Mouse (Mus musculus): Measurements from ENCODE around the gene Dhx38.

Gene Dhx38

DNA sequence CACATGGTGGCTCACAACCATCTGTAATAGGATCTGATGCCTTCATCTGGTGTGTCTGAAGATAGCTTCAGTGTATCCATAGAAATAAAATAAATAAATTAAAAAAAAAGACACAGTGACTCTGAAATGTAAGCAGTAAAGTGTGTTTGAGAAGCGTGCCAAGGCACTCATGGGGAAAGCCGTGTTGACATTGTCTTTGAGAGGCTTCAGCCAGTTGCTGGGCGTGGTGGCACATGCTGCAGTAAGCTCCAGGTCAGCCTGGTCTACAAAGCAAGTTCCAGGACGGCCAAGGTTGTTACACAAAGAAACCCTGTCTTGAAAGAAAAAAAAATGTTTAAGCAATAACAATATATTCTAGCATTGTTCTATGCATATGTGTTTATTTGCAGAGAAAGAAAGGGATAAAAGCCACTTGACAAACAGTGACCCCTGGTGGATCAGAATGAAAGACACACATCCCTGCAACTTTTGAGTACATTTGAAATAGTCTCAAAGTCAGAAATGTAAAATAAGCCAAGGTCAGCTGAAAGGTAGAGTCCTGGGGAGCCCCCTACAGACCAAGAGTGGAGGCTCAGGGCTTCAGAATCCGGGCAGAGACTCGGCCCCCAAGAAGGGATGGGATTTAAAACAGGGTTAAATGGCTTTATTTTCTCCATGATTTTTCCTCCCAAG, 27.6 kb upstream of the Dhx38 start:
- Histone ChIP-seq H3K27me3 (ENCODE audit: insufficient read depth, low read length) (no peaks in the 10 kb centered on the region), H3K9me3 (ENCODE audit: low read length) (no peaks in the 10 kb centered on the region), H3K4me1 (replicated peaks; ENCODE audit: low read depth, low read length) (peaks cover 32% of the 10 kb centered on the region), H3K4me3 (replicated peaks; ENCODE audit: low read length) (no peak overlapping the region), H3K36me3 (ENCODE audit: insufficient read depth, low read length) (peaks cover 65% of the 10 kb centered on the region)
- no peak for TF ChIP-seq NANOG (IDR thresholded peaks at IDR 0.05; ENCODE audit: borderline replicate concordance, low read length)
- peak; percentile 65 for TF ChIP-seq CTCF (conservative IDR thresholded peaks at IDR 0.05; ENCODE audit: low read length)
- no peak for TF ChIP-seq POU5F1 (IDR thresholded peaks at IDR 0.05; ENCODE audit: borderline replicate concordance, low read length)

DNA sequence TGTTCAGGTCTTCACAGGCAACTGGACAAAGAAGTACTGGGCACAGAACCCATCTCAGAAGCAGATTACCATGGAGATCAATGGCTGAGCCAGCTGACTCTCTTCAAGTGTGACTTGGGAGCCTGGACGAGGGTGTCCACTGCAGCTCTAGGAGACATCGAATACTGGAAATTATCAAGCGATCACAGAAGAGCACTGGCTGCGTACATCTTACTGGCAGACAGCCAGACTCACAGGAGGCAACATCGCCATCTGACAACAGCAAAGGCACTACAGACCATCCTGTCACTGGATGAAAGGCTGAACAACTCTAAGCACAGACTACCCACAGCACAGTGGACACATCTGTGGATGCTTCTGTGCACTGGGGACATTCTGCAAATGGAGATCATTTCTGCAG, 26.5 kb upstream of the Dhx38 start:
- Histone ChIP-seq H3K4me1 (replicated peaks; ENCODE audit: low read depth, low read length) (peaks cover 33% of the 10 kb centered on the region), H3K4me3 (replicated peaks; ENCODE audit: low read length) (no peak overlapping the region), H3K36me3 (ENCODE audit: insufficient read depth, low read length) (peaks cover 58% of the 10 kb centered on the region), H3K9me3 (ENCODE audit: low read length) (no peaks in the 10 kb centered on the region), H3K27me3 (ENCODE audit: insufficient read depth, low read length) (no peaks in the 10 kb centered on the region)
- TF ChIP-seq NANOG (IDR thresholded peaks at IDR 0.05; ENCODE audit: borderline replicate concordance, low read length), result no peak
- no peak for TF ChIP-seq CTCF (conservative IDR thresholded peaks at IDR 0.05; ENCODE audit: low read length)
- TF ChIP-seq POU5F1 (IDR thresholded peaks at IDR 0.05; ENCODE audit: borderline replicate concordance, low read length), result no peak

DNA sequence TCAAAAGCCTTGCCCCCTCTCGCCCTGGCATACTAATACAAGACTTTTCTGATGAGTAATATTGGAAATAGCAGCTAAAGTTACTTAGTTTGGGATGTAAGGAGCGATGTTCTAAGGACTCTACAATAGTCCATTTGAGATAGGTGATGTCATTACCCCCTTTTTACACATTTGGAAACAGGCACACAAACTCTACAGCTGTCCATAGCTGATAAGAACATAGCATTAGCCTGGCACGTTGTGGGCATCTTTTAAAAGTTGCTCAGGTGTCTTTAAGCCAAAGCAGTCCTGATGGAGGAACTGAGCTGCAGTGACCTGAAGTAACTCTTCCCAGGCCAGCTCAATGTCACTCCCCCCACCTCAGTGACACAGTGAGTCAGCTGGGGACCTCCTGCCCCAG, 25.7 kb upstream of the Dhx38 start:
- Histone ChIP-seq H3K4me3 (replicated peaks; ENCODE audit: low read length) (no peak overlapping the region), H3K36me3 (ENCODE audit: insufficient read depth, low read length) (peaks cover 50% of the 10 kb centered on the region), H3K9me3 (ENCODE audit: low read length) (no peaks in the 10 kb centered on the region), H3K4me1 (replicated peaks; ENCODE audit: low read depth, low read length) (peaks cover 32% of the 10 kb centered on the region), H3K27me3 (ENCODE audit: insufficient read depth, low read length) (no peaks in the 10 kb centered on the region)
- TF ChIP-seq NANOG (IDR thresholded peaks at IDR 0.05; ENCODE audit: borderline replicate concordance, low read length) (no peak), CTCF (conservative IDR thresholded peaks at IDR 0.05; ENCODE audit: low read length) (no peak), POU5F1 (IDR thresholded peaks at IDR 0.05; ENCODE audit: borderline replicate concordance, low read length) (no peak)

DNA sequence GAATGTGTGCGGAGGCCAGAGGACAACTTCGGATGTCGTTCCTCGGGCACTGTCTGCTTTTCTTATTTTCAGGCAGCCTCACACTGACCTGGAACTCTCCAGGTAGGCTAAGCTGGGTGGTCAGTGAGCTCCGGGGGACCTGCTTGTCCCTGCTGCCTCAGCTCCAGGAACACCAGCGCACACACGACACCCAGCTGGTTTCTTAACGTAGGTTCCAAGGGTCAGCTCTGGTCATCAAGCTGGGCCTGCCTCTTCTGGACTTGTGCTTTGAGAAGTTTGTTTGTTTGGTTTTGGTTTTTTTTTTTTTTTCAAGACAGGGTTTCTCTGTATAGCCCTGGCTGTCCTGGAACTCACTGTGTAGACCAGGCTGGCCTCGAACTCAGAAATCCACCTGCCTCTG, 25.2 kb upstream of the Dhx38 start:
- H3K4me1 ChIP-seq (replicated peaks; ENCODE audit: low read depth, low read length), result peaks cover 27% of the 10 kb centered on the region
- H3K9me3 ChIP-seq (ENCODE audit: low read length), result no peaks in the 10 kb centered on the region
- H3K36me3 ChIP-seq (ENCODE audit: insufficient read depth, low read length), result peaks cover 47% of the 10 kb centered on the region
- TF ChIP-seq POU5F1 (IDR thresholded peaks at IDR 0.05; ENCODE audit: borderline replicate concordance, low read length) (no peak), NANOG (IDR thresholded peaks at IDR 0.05; ENCODE audit: borderline replicate concordance, low read length) (no peak), CTCF (conservative IDR thresholded peaks at IDR 0.05; ENCODE audit: low read length) (no peak)
- H3K4me3 ChIP-seq (replicated peaks; ENCODE audit: low read length), result no peak overlapping the region
- H3K27me3 ChIP-seq (ENCODE audit: insufficient read depth, low read length), result no peaks in the 10 kb centered on the region

DNA sequence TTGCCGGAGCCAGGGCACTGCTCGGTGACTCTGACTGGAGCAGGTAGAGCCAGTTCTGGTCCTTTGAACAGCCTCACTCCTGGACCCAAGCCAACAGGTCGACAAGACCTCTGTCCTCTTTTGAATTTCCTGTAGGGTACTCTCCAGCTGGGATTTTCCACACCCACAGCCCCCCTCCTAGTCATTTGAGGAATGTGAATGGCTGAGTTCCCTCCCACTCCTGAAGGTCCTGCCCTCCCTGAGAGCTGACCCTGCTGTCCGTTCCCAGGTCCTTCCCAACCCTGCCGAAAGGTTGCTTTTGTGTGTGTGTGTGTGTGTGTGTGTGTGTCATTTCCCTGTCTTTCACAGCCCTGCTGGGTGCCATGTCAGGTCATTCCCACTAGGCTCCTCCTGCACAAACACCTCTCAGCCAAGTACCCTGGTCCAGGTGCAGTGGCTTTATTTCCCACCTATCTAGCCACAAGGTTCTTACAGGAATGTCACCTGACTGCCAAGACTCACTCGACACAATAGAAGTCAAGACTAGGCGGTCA, 21.4 kb upstream of the Dhx38 start:
- Histone ChIP-seq H3K4me1 (replicated peaks; ENCODE audit: low read depth, low read length) (peaks cover 5% of the 10 kb centered on the region; the same call in 1 of the 2 replicates), H3K36me3 (ENCODE audit: insufficient read depth, low read length) (peaks cover 8% of the 10 kb centered on the region), H3K4me3 (replicated peaks; ENCODE audit: low read length) (no peak overlapping the region), H3K9me3 (ENCODE audit: low read length) (no peaks in the 10 kb centered on the region), H3K27me3 (ENCODE audit: insufficient read depth, low read length) (no peaks in the 10 kb centered on the region)
- TF ChIP-seq POU5F1 (IDR thresholded peaks at IDR 0.05; ENCODE audit: borderline replicate concordance, low read length), result no peak
- no peak for TF ChIP-seq CTCF (conservative IDR thresholded peaks at IDR 0.05; ENCODE audit: low read length)
- TF ChIP-seq NANOG (IDR thresholded peaks at IDR 0.05; ENCODE audit: borderline replicate concordance, low read length), result no peak

DNA sequence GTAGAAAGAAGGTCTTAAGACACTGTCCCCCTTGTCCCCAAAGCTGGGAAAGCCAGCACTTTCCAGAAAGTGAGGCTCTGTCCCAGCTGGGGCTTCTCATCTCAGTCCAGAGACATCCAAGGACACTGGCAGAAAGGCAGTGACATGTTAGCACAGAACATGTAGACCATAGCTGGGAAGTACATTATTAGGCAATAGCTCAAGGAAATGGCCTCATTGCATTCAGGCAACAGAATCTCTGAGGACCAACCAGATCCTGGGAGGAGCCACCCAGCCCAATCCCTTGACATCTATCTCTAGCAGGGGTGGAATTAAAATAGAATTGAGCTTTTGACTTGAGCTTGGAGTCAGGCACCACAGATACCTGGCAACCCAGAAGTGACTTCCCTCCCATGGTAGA, 20.0 kb upstream of the Dhx38 start:
- H3K36me3 ChIP-seq (ENCODE audit: insufficient read depth, low read length), result no peaks in the 10 kb centered on the region
- H3K4me3 ChIP-seq (replicated peaks; ENCODE audit: low read length), result no peak overlapping the region
- H3K9me3 ChIP-seq (ENCODE audit: low read length), result no peaks in the 10 kb centered on the region
- no peaks in the 10 kb centered on the region for H3K27me3 ChIP-seq (ENCODE audit: insufficient read depth, low read length)
- peaks cover 5% of the 10 kb centered on the region; the same call in 1 of the 2 replicates for H3K4me1 ChIP-seq (replicated peaks; ENCODE audit: low read depth, low read length)
- no peak for TF ChIP-seq CTCF (conservative IDR thresholded peaks at IDR 0.05; ENCODE audit: low read length)
- TF ChIP-seq NANOG (IDR thresholded peaks at IDR 0.05; ENCODE audit: borderline replicate concordance, low read length), result no peak
- TF ChIP-seq POU5F1 (IDR thresholded peaks at IDR 0.05; ENCODE audit: borderline replicate concordance, low read length), result no peak

DNA sequence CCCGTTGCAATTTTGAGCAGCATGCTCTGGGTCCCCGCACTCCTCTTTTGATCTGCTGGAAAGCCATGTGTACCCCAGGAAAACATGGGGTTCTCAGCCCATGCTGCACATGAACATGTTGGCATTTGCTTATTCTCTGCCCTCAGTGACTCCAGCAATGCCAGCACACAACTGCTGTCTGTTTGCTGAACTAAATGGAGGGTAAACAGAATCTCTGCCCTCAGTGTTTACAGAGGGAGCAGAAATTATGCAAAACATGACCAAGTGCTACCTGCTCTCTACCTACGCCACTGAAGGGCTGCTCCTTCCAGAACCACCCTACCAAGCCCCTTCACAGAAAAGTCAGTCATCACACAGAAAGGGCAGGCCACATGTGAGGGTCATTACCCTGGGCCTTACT, 19.2 kb upstream of the Dhx38 start:
- H3K4me1 ChIP-seq (replicated peaks; ENCODE audit: low read depth, low read length), result peaks cover 5% of the 10 kb centered on the region; the same call in 1 of the 2 replicates
- H3K36me3 ChIP-seq (ENCODE audit: insufficient read depth, low read length), result no peaks in the 10 kb centered on the region
- no peak overlapping the region for H3K4me3 ChIP-seq (replicated peaks; ENCODE audit: low read length)
- no peaks in the 10 kb centered on the region for H3K27me3 ChIP-seq (ENCODE audit: insufficient read depth, low read length)
- H3K9me3 ChIP-seq (ENCODE audit: low read length), result no peaks in the 10 kb centered on the region
- TF ChIP-seq POU5F1 (IDR thresholded peaks at IDR 0.05; ENCODE audit: borderline replicate concordance, low read length) (no peak), NANOG (IDR thresholded peaks at IDR 0.05; ENCODE audit: borderline replicate concordance, low read length) (no peak), CTCF (conservative IDR thresholded peaks at IDR 0.05; ENCODE audit: low read length) (no peak)

GRCm38 (mm10) chr8:109584293-109584692, 18.6 kb upstream of the Dhx38 start:
- H3K4me1 ChIP-seq (replicated peaks; ENCODE audit: low read depth, low read length), result peaks cover 5% of the 10 kb centered on the region; the same call in 1 of the 2 replicates
- no peak overlapping the region for H3K4me3 ChIP-seq (replicated peaks; ENCODE audit: low read length)
- TF ChIP-seq NANOG (IDR thresholded peaks at IDR 0.05; ENCODE audit: borderline replicate concordance, low read length), result no peak
- H3K36me3 ChIP-seq (ENCODE audit: insufficient read depth, low read length), result no peaks in the 10 kb centered on the region
- no peaks in the 10 kb centered on the region for H3K9me3 ChIP-seq (ENCODE audit: low read length)
- no peaks in the 10 kb centered on the region for H3K27me3 ChIP-seq (ENCODE audit: insufficient read depth, low read length)

DNA sequence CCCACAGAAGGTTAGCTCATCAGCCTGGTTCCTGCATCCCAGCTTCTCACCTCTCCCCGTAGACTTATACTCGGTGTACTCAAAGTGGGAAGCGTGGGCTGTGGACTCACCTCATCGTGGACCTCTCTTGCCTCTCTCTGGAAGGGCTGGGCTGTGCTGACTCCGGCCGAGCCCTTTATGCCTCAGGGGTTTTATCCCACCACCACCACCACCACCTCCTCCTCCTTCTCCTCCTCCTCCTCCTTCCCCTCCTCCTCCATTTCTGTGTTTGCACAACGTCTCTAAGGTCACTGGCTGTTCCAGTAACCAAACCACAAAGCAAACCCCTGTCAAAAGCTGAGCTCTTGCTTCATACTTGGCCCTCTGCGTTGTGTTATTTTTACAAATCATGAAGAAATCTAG, 13.2 kb upstream of the Dhx38 start, which contains the start of gene Hp:
Gene Hp (minus strand): TSS at position 273 of the 402 bp plus-strand sequence.
- H3K27me3 ChIP-seq (ENCODE audit: insufficient read depth, low read length), result peaks cover 11% of the 10 kb centered on the region
- H3K4me1 ChIP-seq (replicated peaks; ENCODE audit: low read depth, low read length), result peaks cover 13% of the 10 kb centered on the region
- no peak within 1 kb of the TSS for H3K4me3 ChIP-seq (replicated peaks; ENCODE audit: low read length)
- H3K36me3 ChIP-seq (ENCODE audit: insufficient read depth, low read length), result no peaks in the 10 kb centered on the region
- TF ChIP-seq POU5F1 (IDR thresholded peaks at IDR 0.05; ENCODE audit: borderline replicate concordance, low read length), result no peak
- no peak for TF ChIP-seq CTCF (conservative IDR thresholded peaks at IDR 0.05; ENCODE audit: low read length)
- TF ChIP-seq NANOG (IDR thresholded peaks at IDR 0.05; ENCODE audit: borderline replicate concordance, low read length), result no peak
- H3K9me3 ChIP-seq (ENCODE audit: low read length), result no peaks in the 10 kb centered on the region

All from E14TG2a.4 (cell line).